Mouse (Mus musculus) ovary, postnatal 14 days (tissue): ENCODE results near the gene Capn12.
"Not testable (repeated sequence)": the region's sequence is repeated elsewhere in the genome, so short reads cannot be mapped to it uniquely, and the experiment has no call there.

ENCODE experiments used
- DNase-seq: peaks from one replicate; pipeline ENCODE4 v3.0.0; 2022; ENCODE audit warnings: low spot score

Gene Capn12

DNA sequence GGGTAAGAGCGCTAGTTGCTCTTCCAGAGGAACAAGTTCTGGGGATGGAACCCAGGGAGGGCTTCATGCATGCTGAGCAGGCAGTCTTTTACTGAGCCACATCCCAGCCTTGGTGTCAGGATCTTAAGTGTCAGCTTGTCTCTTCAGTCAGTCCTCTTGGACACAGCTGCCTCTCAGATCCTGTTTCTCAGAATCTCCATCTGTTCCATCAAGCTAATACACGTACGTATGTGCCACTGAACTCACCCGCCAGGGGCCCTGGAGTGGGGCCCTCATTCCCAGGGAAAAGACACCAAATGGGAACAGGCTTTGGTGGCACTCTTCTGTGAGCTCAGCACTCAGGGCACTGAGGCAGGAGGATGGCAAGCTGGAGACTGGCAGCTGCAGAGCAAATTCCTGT, 3.4 kb upstream of the Capn12 start:
- no peak for DNase-seq

GRCm38 (mm10) chr7:28879606-28880005, 1.6 kb upstream of the Capn12 start:
- no peak for DNase-seq

DNA sequence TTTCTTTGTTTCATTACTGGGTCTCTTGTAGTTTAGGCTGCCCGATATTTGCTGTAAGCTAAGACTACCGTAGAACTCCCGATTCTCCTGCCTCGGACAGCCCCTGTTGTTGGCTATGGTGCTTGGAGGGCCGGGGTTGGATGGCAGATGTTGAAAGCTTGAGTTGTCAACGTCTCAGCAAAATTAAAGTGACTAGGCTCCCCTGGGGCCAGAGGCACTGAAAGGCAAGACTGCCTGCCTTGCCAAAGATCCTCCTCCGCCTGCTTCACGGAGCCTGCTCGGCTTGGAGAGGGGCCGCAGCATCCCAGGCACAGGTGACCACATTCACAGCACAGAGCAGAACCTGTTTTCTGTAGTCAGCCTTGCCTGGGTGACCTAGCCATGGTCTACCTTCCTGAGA, 668 bp upstream of the Capn12 start:
- DNase-seq: no peak

DNA sequence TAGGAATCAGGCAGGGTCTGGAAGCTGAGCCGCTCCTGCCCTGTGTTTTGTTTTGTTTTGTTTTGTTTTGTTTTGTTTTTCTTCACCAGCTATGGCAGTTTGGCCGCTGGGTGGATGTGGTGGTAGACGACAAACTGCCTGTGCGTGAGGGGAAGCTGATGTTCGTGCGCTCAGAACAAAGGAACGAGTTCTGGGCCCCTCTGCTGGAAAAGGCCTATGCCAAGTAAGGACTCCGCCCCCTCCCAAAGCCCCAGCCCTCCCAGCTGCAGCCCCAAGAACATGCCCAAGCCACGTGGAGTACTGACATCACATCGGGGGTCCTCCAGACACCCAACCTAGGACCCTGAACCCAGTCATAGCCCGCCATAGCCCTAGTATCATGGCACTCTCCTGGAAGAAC, 1.8 kb downstream of the Capn12 start:
- DNase-seq: no peak

GRCm38 (mm10) chr7:28883704-28884103, 2.5 kb downstream of the Capn12 start:
- not testable (repeated sequence) for DNase-seq

GRCm38 (mm10) chr7:28886486-28886885, 5.3 kb downstream of the Capn12 start:
- no peak for DNase-seq

DNA sequence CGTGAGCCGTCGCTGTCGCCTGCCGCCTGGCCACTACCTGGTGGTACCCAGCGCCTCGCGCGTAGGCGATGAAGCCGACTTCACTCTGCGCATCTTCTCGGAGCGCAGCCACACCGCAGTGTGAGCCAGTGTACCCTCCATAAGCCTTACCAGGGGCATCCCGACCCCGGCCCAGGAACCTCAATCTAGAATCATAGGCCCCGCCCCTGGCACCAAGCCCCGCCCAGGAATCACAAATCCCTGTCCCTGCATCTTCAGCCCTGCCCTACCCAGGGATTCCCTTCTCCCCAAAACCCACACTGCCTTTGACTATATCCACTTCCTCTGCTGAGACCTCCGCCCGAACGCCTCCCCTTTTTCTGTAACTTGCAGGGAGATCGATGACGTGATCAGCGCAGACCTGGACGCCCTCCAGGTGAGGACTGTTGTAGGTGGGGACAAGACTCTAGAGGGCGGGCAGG, 7.5 kb downstream of the Capn12 start:
- DNase-seq: no peak

DNA sequence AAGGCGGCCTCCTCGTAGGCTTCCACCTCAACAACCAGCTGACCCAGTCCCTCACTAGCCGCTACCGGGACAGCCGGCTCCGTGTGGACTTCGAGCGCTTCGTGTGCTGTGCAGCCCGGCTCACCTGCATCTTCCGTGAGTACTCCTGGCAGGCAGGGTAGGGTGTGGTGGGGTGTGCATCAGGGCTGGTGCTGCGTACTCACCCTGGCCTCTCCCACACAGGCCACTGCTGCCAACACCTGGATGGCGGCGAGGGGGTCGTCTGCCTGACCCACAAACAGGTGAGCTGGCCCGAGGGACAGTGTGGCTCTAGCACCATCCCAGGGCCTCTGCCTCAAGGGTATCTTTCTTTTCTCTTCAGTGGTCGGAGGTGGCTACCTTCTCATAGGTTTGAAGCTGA, 11.4 kb downstream of the Capn12 start:
- no peak for DNase-seq

DNA sequence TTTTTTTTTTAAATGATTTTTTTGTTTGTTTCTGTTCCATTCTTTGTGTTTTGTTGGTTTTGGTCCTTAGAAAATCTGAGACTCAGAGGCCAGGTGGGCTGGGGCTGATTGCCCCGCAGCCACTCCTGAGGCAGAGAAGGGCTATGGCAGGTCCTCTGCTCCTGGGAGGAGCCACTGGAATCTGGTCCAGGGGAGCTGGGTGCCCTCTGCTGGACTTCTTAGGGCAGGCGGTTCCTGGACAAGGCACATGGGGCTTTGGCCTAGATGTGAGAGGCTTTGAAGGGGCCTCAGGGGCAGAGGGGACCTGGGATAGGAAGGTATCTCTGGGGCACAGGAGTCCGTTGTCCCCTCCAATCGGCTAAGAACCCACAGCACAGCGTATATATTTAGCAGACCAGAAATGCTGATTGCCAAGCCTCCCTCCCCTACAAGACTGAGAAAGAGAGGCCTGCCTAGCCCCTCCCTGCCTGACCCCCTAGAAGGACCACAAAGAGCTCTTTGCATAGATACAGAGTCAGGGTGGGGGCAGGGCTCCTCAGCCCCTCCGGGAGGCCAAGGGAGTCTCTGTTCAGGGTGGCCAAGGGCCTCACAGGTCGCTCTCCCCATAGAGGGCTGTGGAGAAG, 12.5 kb downstream of the Capn12 start:
- peak; percentile 46 for DNase-seq

DNA sequence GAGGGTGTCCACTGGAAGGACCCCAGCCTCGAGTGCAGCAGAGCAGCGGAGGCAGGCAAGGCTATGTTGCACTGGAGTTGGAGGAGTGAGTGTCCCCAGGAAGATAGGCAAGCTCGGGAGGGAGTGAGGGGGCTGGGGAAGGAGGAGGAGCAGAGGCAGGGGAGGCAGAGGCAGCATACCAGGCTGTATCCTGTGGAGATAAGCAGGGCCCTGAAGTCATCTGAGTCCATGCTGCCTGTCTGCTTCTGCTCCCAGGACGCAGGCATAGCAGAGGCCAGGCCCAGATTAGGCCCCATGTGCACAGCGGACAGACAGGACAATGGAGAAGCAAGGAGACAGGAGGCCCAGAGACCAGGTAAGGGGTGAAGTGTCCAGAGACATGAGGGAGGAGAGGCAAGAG, 13.7 kb downstream of the Capn12 start:
- DNase-seq: no peak

DNA sequence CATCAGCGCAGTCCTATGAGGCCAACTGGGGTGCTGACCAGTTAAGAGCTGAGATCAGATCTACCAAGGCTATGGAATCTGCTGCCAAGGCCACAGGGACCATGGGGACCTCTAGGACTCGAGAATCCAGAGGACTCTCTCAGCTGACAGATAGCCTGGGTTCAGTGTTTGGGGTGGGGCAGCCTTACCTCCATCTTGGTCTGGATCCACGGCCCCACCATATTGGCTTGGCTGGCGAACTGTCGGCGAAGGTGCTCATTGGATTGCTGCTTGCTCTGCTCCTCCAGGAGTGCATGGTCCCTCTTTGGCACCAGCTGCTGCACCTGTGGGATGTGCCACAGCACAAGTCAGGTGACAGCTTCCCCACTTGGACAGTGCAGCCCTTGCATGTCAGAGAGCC, 16.4 kb downstream of the Capn12 start:
- DNase-seq: no peak

GRCm38 (mm10) chr7:28899972-28900371, 18.8 kb downstream of the Capn12 start:
- no peak for DNase-seq

- no peak for DNase-seq
Observed at GRCm38 (mm10) chr7:28901311-28902125, 20.3 kb downstream of the Capn12 start.

GRCm38 (mm10) chr7:28902180-28902579, 21.0 kb downstream of the Capn12 start:
- DNase-seq: no peak

DNA sequence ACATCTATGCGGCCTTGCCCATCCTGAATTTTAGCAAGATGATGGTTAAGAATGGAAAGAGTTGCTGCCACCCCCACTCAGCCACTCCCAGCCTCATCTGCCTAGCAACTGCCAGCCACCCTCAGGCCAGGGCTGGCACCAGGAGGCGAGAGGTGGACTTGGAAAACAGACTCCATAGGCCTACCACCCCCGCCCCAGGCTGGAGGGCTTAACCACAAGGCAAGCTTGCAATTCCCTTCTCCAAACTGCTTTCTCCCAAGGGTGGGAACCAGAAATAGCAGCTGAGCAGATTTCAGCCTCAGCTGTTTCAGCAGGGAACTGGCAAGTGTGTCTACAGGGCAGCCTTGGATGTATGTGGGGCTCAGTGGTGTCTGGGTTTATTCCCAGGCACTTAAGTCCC, 21.6 kb downstream of the Capn12 start:
- DNase-seq: no peak

- no peak for DNase-seq
Observed at GRCm38 (mm10) chr7:28903778-28904177, 22.6 kb downstream of the Capn12 start.

- DNase-seq: no peak
Observed at GRCm38 (mm10) chr7:28907195-28907594, 26.0 kb downstream of the Capn12 start.

DNA sequence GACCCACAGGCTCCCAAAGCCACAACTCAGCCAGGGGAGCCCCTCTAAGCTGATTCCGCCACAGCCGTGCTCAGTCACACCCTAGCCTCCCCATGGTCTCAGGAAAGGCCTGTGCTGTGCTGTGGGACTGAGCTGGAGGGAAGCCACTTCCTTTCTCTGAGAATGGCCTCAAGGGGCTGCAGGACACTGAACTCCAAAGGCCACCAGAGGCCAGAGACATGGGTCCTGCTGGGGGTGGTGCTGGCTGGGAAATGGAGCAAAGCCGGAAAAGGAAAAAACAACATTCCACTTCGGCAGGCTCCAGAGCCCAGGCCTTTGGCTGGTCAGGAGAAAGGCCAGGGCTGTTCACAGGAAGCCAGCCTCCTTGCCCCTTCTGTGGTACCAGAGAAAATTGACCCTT, 30.4 kb downstream of the Capn12 start:
- no peak for DNase-seq

- DNase-seq: no peak
Observed at GRCm38 (mm10) chr7:28913171-28913570, 31.9 kb downstream of the Capn12 start.

DNA sequence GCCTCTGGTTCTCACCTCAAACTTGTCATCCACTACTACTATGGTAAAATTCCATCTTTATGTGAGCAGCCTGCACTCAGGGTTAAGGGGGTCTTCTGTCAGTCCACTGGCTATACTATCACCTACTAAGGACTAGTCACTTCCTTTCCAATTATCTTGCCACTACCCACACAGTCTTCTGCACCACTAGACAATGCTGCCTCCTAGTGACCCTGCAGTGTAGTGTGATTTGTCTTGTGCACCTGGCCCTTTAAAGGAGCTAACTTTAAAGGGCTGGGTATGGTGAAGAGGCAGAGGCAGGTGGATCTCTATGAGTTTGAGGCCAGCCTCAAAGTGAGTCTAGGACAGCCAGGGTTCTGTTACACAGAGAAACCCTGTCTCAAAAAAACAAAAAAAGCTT, 35.3 kb downstream of the Capn12 start:
- DNase-seq: no peak

DNA sequence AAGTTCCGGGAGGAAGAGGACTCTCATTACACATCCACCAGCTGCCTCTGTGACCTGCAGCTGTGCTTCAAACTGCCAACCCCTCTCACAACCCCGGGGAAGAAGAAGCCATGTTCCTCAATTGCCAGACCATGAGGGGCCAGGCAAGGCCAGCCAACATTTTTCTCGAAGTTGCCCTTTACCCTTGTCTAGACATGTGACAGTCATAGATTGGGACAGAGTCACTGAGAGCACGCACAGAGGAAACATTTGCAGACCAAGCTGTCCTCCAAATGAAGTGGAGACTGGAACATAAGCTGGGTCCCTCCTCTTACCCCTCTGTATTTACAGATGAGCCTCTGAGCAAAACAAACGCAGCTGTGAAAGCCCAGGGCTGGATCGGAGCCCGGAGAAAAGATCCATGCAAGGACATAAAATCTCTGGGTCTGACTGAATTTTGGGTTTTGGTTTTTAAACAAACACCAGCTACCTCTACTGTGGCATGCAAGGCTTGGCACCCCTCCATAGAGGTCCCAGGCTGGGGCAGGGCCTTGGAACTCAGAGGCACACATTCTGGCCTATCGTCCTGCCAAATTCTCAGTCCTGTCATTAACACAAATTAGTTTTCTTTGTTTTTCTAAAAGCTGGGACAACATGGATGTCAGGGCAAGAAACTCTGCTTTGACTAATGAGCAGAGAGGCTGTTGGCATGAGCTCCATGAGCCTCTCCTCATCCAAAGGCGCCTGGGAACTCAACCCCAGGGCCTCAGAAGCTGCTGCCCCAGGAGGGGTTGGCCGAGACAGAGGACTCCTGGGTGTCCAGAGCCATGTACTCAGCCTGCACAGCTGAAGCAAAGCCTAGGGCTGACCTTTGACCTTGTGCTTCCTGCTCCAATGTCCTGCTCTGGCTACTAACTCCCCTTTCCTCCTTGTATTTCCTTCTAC, 36.5 kb downstream of the Capn12 start:
- DNase-seq: peak; percentile 69

DNA sequence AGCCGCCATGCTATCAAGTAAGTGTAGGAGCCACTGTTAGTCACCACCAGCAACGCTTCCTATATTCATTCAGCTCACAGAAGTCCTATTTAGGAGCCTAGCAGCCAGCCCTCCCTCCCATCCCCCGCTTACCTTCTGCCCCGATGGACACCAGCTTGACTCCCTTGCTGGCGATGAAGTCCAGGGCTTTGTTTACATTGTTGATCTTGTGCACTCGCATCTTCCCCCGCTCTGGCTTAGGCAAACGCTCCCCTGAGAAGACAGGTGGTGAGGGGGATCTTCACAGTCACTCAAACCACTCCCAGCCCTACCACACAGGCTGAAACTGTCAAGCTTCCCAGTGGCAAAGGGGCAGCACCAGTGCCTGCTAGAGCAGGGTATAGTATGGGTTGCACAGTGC, 37.3 kb downstream of the Capn12 start:
- DNase-seq: no peak

DNA sequence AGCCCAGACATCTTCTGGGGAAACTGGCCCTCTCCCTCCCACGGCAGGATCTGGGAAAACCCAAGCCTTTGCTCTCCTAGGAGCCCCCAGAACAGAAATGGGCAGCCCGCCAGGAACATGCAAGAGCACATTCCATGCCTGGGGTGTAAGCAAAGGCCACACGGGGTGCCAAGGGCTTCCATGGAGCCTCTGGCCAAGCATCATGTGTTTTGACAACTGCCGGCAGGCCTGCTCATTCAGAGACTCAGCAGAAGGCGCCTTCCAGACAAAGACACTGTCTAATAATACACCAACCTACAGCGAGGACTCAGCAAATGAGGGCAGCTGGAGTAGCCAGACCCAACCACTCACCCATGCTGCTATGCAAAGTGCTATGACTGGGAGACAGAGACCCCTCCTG, 38.6 kb downstream of the Capn12 start:
- peak; percentile 65 for DNase-seq
